Mouse (Mus musculus) liver, embryonic 15.5 days (tissue): Measurements from ENCODE around the gene Arhgap10. TPM values are rescaled to one million over a fixed set of nuclear protein-coding genes. Genes with fewer than 3 reads are reported as not detected.
A peak's percentile ranks its signal among the peaks of the same experiment; 100 is the strongest.

Experiments
- ATAC-seq: fragments of 200-750 bp; cut with Nextera tagmentation; 2 replicates; pipeline ENCODE4 v1.8.0; 2017; ENCODE audit warnings: moderate number of reproducible peaks, mild to moderate bottlenecking, moderate library complexity; ENCODE audit not compliant: insufficient read depth
- H3K27ac ChIP-seq: fragments of 300-500 bp; sonication (generic); replicated peaks from 2 replicates; pipeline ENCODE4 v1.5.1; 2015; ENCODE audit warnings: mild to moderate bottlenecking, inconsistent platforms
- H3K27me3 ChIP-seq: fragments of 300-500 bp; sonication (generic); 2 replicates; pipeline ENCODE4 v1.6.1; 2015; ENCODE audit warnings: mild to moderate bottlenecking, inconsistent platforms
- H3K36me3 ChIP-seq: fragments of 300-500 bp; sonication (generic); replicated peaks from 2 replicates; pipeline ENCODE4 v1.6.1; 2015; ENCODE audit warnings: moderate library complexity, mild to moderate bottlenecking, inconsistent platforms
- H3K4me1 ChIP-seq: fragments of 300-500 bp; sonication (generic); replicated peaks from 2 replicates; pipeline ENCODE4 v1.6.1; 2015; ENCODE audit warnings: inconsistent platforms
- H3K4me2 ChIP-seq: fragments of 300-500 bp; sonication (generic); 2 replicates; pipeline ENCODE4 v1.6.1; 2015; ENCODE audit warnings: moderate library complexity, mild to moderate bottlenecking, inconsistent platforms
- H3K4me3 ChIP-seq: fragments of 300-500 bp; sonication (generic); replicated peaks from 2 replicates; pipeline ENCODE4 v1.5.1; 2015; ENCODE audit warnings: mild to moderate bottlenecking, inconsistent platforms
- H3K9ac ChIP-seq: fragments of 300-500 bp; sonication (generic); 2 replicates; pipeline ENCODE4 v1.6.1; 2015; ENCODE audit warnings: moderate library complexity, mild to moderate bottlenecking, inconsistent platforms
- H3K9me3 ChIP-seq: fragments of 300-500 bp; sonication (generic); replicated peaks from 2 replicates; pipeline ENCODE4 v1.6.1; 2016; ENCODE audit warnings: inconsistent platforms
- WGBS: fragments of 180-500 bp; shearing (Covaris S2); methylation state at CpG from one replicate; pipeline ENCODE4 v1.1.7; 2015; ENCODE audit warnings: mixed read lengths; ENCODE audit not compliant: insufficient replicate concordance; 5-methylcytosine and 5-hydroxymethylcytosine counted together
- polyA plus RNA-seq: library from polyadenylated mRNA; unstranded; fragments of >200 nt; fragmentation: Nextera tagmentation; extraction: Ambion mirVana; gene quantifications from 2 replicates; pipeline ENCODE4 v1.2.1, GENCODE M21; 2015

Gene Arhgap10
- polyA plus RNA-seq, result 5.5 and 5.8 TPM in 2 replicates

DNA sequence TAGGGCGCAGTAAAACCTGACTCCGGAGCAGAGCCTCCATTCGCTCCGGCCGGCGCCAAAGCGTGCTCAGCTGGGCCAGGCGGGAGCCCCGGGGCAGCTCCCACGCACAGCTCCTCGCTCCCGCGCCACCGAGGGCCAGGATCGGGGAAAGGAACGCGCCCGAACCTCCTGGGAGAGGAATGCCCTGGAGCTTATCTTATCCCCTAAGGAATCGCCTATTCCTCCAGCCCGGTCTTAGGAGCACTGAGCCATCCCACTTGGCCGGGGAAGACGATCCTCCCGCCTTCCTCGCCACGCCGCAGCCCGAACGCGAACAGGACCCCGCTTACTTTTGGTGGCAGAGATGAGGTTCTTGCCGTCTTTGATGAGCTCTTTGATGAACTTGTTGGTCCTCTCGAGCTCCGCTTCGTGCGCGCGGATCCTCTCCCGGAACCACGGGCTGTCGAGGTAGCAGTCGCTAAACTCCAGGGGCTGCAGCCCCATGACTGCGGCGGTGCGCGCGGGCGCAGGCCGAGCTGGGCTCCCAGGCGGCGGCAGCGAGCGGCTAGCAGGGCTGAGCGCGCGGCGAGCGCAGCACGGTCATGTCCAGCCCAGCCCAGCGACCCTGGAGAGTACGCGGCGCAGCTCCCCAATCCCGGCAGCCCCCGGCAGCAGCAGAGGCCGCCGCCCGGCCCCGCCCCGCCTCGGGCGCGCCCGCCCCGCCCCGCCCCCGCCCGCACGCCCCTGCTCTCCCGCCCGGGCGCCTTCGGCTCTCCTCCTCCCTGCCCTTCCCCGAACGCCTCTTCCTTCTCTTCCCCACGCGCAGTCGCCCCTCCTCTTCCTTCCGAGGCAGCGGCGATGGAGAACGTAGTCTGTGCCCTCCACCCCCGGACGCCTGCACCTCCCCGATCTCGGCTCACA is at the start of gene Arhgap10:
Gene Arhgap10, minus strand, starts transcription at position 653 of the 900 bp plus-strand sequence.
- Histone ChIP-seq H3K4me2 (peak within 1 kb of the TSS; percentile 97), H3K36me3 (no peaks in the 10 kb centered on the region), H3K27me3 (no peaks in the 10 kb centered on the region), H3K4me3 (peak within 1 kb of the TSS; percentile 75), H3K4me1 (peaks cover 35% of the 10 kb centered on the region), H3K27ac (peak within 1 kb of the TSS; percentile 78), H3K9ac (peak within 1 kb of the TSS; percentile 68), H3K9me3 (no peaks in the 10 kb centered on the region)
- WGBS, result 0% methylated on average over 60 of the region's 95 CpGs
- ATAC-seq, result peak; percentile 93

DNA sequence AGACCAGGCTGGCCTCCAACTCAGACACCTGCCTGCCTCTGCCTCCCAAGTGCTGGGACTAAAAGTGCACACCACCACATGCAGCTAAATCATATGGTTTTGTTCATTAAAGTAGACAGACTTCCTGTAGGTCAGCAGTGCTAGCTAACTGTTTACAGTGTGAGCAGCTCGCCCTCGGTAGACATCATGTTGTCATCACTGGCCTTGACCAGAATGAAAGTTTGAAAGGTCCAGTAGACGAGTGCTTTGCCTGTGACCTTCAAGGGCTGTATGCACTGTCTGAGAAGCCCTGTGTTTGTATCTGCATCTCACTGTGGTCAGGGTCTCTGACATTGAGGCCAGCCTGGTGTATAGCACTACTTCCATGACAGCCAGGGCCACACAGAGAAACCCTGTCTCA is 43.7 kb upstream of the Arhgap10 start:
- Histone ChIP-seq H3K9me3 (no peaks in the 10 kb centered on the region), H3K4me3 (no peak overlapping the region), H3K27ac (no peak overlapping the region), H3K36me3 (peaks cover 61% of the 10 kb centered on the region), H3K9ac (no peak overlapping the region), H3K27me3 (no peaks in the 10 kb centered on the region), H3K4me1 (no peaks in the 10 kb centered on the region), H3K4me2 (no peak overlapping the region)
- ATAC-seq, result no peak
- 70% methylated on average over 3 of the region's 3 CpGs for WGBS

DNA sequence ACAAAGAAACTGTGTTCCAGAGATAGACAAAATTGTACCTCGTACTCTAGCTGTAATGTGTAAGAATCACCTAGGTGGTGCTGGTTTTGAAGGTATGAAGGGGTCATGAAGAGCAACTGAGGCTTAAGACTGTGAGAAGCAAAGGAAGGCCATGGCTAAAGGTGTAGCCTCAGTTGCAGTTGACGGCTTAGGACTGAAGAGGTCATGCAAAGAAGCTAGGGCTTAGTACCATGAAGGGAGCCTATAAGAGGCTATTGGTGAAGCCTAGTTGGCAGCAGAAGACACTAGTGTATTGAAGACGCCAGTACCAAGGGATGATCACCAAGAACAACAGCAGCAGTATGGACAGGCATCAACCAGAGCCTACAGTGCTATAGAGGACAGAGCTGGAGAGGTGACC is 34.7 kb upstream of the Arhgap10 start:
- H3K27ac ChIP-seq, result no peak overlapping the region
- WGBS, result 73% methylated on average over 3 of the region's 3 CpGs
- H3K4me3 ChIP-seq, result no peak overlapping the region
- H3K36me3 ChIP-seq, result peaks cover 52% of the 10 kb centered on the region
- no peaks in the 10 kb centered on the region for H3K27me3 ChIP-seq
- H3K4me1 ChIP-seq, result peaks cover 13% of the 10 kb centered on the region
- ATAC-seq, result no peak
- no peak overlapping the region for H3K4me2 ChIP-seq
- H3K9ac ChIP-seq, result no peak overlapping the region
- no peaks in the 10 kb centered on the region for H3K9me3 ChIP-seq

DNA sequence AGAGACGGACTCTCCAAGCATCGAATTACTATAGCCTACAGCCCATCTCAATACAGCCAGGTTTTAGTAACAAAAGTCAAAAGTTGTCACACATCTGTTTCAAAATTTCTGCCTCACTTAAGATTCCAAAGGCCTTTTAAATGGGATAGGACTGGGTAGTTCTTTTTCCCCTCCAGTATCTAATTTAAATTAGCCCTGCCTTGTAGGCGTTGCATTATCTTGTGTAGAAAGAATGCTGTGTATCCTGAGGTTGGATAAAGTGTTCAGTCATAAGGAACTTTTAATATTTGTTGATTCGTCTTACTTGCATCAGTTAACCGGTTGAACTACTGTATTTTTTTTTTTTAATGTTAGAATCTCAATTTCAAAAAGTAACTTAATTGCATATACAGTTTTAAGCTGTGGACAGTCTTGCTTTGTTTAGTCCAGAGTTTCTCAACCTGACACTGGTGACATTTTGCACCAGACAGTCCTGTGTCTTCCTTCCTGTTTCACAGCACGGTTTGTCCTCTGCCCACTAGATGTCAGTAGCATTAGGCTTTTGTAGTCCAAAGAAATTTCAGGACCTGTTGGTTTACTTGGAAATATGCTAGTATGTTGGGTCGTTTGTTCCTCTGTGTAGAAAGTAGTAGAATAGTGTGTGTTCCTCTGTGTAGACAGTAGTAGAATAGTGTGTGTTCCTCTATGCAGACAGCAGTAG is 32.3 kb upstream of the Arhgap10 start:
- peaks cover 17% of the 10 kb centered on the region for H3K4me1 ChIP-seq
- ATAC-seq, result no peak
- no peaks in the 10 kb centered on the region for H3K27me3 ChIP-seq
- peaks cover 29% of the 10 kb centered on the region for H3K36me3 ChIP-seq
- H3K9ac ChIP-seq, result peak overlapping the region; percentile 92
- peak overlapping the region; percentile 83 for H3K27ac ChIP-seq
- H3K4me3 ChIP-seq, result peak overlapping the region; percentile 88
- WGBS, result 9% methylated on average over 7 of the region's 7 CpGs
- H3K9me3 ChIP-seq, result no peaks in the 10 kb centered on the region
- peak overlapping the region; percentile 85 for H3K4me2 ChIP-seq

DNA sequence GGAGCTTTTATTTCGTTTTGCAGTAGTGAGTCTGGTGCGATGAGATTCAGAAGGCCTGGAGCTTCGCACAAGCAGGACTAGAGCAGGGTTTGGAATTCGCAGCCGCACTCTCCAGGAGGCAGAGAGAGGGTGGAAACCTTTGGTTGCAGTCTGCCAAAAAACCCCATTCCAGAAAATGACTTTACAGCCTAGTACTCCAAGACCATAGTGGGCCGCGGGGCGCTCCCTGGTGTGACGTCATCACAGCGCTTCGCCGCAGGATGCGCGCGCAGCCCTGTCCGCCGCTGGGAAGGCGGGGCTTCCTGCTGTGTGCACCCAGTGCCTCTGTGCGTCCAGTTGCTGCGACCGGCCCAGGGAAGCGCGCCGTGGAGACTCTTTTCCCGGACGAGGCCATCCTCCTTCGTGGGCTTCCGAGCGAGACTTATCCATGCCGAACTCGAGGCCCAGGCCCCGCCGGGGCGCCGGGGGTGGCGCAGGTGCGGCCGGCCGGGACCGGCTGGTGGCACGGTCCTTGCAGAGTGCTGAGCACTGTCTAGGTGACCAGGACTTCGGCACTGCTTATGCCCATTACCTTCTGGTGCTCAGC is 31.5 kb upstream of the Arhgap10 start, which contains the start of gene Prmt9:
Gene Prmt9, plus strand, starts transcription at position 277 of the 586 bp plus-strand sequence.
- Histone ChIP-seq H3K27ac (peak within 1 kb of the TSS; percentile 83), H3K4me2 (peak within 1 kb of the TSS; percentile 85), H3K9ac (peak within 1 kb of the TSS; percentile 92), H3K4me1 (peaks cover 24% of the 10 kb centered on the region), H3K4me3 (peak within 1 kb of the TSS; percentile 88), H3K27me3 (no peaks in the 10 kb centered on the region), H3K36me3 (peaks cover 28% of the 10 kb centered on the region), H3K9me3 (no peaks in the 10 kb centered on the region)
- 4% methylated on average over 42 of the region's 42 CpGs for WGBS
- peak; percentile 91 for ATAC-seq

DNA sequence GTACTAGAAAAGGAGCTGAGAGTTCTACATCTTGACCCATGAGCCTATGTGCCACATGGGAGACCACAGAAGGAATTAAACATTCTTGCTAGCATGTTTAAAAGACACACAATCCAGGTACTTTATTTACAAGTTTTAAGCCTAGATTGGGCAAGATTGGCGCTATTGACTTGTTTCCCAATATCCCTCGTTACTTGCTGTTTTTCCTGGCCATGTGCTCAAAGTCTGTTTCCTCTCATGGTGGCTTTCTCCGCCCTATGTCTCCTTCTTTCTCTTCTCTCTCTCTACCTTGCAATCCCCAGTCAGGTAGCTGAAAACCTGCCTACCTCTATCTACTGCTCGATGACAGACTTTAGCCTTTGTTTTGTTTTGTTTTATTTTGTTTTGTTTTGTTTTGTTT is 27.9 kb upstream of the Arhgap10 start:
- WGBS, result 63% methylated on average over 4 of the region's 4 CpGs
- no peak for ATAC-seq
- Histone ChIP-seq H3K9me3 (no peaks in the 10 kb centered on the region), H3K4me3 (no peak overlapping the region), H3K4me1 (peaks cover 29% of the 10 kb centered on the region), H3K27me3 (no peaks in the 10 kb centered on the region), H3K4me2 (no peak overlapping the region), H3K36me3 (no peaks in the 10 kb centered on the region), H3K9ac (no peak overlapping the region), H3K27ac (no peak overlapping the region)

DNA sequence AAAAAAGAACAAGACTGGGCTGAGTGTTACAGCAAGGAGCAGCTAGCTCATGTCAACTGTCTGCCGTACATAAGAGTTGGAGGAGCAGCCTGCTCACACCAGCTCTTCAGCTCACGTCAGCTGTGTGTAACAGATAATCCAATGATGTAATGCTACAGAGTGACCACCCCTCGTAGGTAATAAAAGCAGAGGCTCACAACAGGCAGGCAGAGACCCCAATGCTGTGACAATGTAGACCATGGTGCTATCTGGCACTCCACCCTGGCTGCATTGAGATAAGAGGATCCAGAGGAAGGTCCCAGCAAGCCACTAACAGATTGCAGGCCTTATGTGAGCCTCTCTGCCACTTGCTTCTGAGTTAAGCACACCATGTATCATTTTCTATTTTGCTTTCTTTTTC is 26.7 kb upstream of the Arhgap10 start:
- peak; percentile 34 for ATAC-seq
- H3K27ac ChIP-seq, result no peak overlapping the region
- no peak overlapping the region for H3K4me2 ChIP-seq
- no peaks in the 10 kb centered on the region for H3K36me3 ChIP-seq
- WGBS, result 25% methylated on average over 3 of the region's 3 CpGs
- H3K4me1 ChIP-seq, result peaks cover 23% of the 10 kb centered on the region
- no peak overlapping the region for H3K4me3 ChIP-seq
- H3K9ac ChIP-seq, result no peak overlapping the region
- no peaks in the 10 kb centered on the region for H3K27me3 ChIP-seq
- no peaks in the 10 kb centered on the region for H3K9me3 ChIP-seq

DNA sequence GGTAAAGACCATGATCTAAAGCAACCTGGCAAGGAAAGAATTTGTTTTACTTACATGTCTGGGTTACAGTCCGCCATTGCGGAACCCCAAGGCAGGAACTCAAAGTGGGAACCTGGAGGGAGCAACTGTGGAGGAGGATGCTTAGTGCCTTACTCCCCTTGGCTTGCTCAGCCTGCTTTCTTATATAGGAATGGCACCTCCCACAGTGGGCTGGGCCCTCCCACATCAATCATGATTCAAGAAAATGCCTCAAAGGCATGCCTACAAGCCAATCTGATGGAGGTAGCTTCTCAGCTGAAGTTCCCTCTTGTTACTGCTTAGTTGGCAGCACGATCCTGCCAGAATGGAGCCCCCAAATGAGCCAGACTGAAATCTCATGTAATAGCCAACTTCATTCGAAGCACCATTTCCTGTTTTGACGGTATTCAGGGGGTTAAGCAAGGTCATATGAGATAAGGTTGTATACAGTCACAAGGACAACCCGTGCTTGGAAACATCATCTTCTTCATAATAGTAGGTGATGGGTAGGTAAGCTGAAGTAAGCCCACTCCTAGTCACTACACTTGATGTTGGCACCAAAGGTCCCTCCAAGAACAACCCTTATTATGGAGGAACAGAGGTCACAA is 25.5 kb upstream of the Arhgap10 start:
- no peaks in the 10 kb centered on the region for H3K9me3 ChIP-seq
- H3K4me3 ChIP-seq, result no peak overlapping the region
- H3K27me3 ChIP-seq, result no peaks in the 10 kb centered on the region
- no peak overlapping the region for H3K27ac ChIP-seq
- no peaks in the 10 kb centered on the region for H3K36me3 ChIP-seq
- WGBS, result 53% methylated on average over 6 of the region's 6 CpGs
- peaks cover 19% of the 10 kb centered on the region for H3K4me1 ChIP-seq
- H3K9ac ChIP-seq, result no peak overlapping the region
- H3K4me2 ChIP-seq, result no peak overlapping the region
- ATAC-seq, result no peak

DNA sequence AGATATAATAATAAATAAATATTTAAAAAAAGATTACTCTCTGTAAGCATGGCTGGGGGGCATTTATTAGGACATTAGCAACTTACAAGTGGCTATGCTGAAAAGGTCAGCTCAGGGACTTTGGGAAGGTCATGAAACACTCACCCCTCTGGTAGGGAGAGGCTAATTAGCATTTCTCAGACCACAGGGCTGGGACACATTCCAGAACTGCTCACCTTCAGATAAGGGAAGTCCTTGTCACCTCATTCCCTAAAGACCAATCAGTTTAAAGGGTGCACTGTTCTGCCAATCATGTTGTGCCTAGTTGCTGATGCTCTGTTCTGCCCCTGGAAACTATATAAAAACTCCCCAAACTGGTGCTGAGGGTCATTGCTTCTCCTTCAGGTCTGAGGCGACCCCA is 20.5 kb upstream of the Arhgap10 start:
- no peaks in the 10 kb centered on the region for H3K27me3 ChIP-seq
- no peaks in the 10 kb centered on the region for H3K36me3 ChIP-seq
- no peak overlapping the region for H3K4me2 ChIP-seq
- no peak overlapping the region for H3K27ac ChIP-seq
- 65% methylated on average over 1 of the region's 1 CpGs for WGBS
- H3K4me1 ChIP-seq, result peaks cover 15% of the 10 kb centered on the region
- no peaks in the 10 kb centered on the region for H3K9me3 ChIP-seq
- no peak overlapping the region for H3K4me3 ChIP-seq
- no peak for ATAC-seq
- no peak overlapping the region for H3K9ac ChIP-seq

DNA sequence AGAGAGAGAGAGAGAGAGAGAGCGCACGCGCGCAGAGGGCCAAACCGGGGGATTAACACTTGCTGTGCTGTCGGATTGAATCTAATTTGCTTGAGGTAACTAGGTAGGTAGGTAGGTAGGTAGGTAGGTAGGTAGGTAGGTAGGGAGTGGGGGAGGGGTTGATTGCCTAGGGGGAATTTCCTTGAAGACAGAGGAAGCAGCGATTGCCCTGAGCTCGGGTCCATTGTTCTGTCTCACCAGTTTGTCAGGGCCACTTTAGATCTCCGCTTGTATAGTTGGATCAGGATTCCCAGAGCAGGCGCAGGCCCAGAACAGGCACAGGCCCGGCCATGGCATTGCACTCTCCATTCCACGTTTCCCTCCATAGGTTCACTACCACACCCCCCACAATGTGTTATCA is 19.1 kb upstream of the Arhgap10 start:
- H3K9ac ChIP-seq, result no peak overlapping the region
- no peak overlapping the region for H3K4me2 ChIP-seq
- no peaks in the 10 kb centered on the region for H3K36me3 ChIP-seq
- 72% methylated on average over 12 of the region's 12 CpGs for WGBS
- no peak overlapping the region for H3K4me3 ChIP-seq
- peaks cover 12% of the 10 kb centered on the region for H3K4me1 ChIP-seq
- no peaks in the 10 kb centered on the region for H3K27me3 ChIP-seq
- no peak overlapping the region for H3K27ac ChIP-seq
- no peak for ATAC-seq
- no peaks in the 10 kb centered on the region for H3K9me3 ChIP-seq
